Mouse (Mus musculus) embryonic facial prominence, embryonic 11.5 days (tissue): ENCODE measurements at regions not wholly inside any gene's neighbourhood (a gene's known extent, or its start where the extent isn't known, plus 50 kb on each side); places are given as distances from the start of the nearest gene placed in this dataset.

Source experiments
- ATAC-seq: fragments of 200-750 bp; cut with Nextera tagmentation; replicated peaks from 2 replicates; pipeline ENCODE4 v1.8.0; 2017; ENCODE audit warnings: low read depth; ENCODE audit not compliant: insufficient number of reproducible peaks, low FRiP score, low TSS enrichment
- DNase-seq: peaks from one replicate; pipeline ENCODE4 v3.0.0-alpha.2; 2015; ENCODE audit warnings: low spot score
- H3K27ac ChIP-seq: fragments of 300-500 bp; sonication (generic); replicated peaks from 2 replicates; pipeline ENCODE4 v1.5.1; 2014; ENCODE audit warnings: mild to moderate bottlenecking, low read depth, low read length, control low read depth
- H3K27me3 ChIP-seq: fragments of 300-500 bp; sonication (generic); 2 replicates; pipeline ENCODE4 v1.6.1; 2014; ENCODE audit warnings: mild to moderate bottlenecking, low read length, moderate library complexity, mixed read lengths; ENCODE audit not compliant: control insufficient read depth, insufficient read depth
- H3K36me3 ChIP-seq: fragments of 300-500 bp; sonication (generic); replicated peaks from 2 replicates; pipeline ENCODE4 v1.6.1; 2014; ENCODE audit warnings: low read depth, mild to moderate bottlenecking, low read length, moderate library complexity, mixed read lengths; ENCODE audit not compliant: control insufficient read depth, insufficient read depth
- H3K4me1 ChIP-seq: fragments of 300-500 bp; sonication (generic); 2 replicates; pipeline ENCODE4 v1.6.1; 2014; ENCODE audit warnings: low read length, mixed read lengths; ENCODE audit not compliant: control insufficient read depth, insufficient read depth
- H3K4me2 ChIP-seq: fragments of 300-500 bp; sonication (generic); 2 replicates; pipeline ENCODE4 v1.6.1; 2014; ENCODE audit warnings: low read depth, mild to moderate bottlenecking, control low read depth, low read length, moderate library complexity
- H3K4me3 ChIP-seq: fragments of 300-500 bp; sonication (generic); 2 replicates; pipeline ENCODE4 v1.5.1; 2014; ENCODE audit warnings: low read depth, low read length, control low read depth
- H3K9ac ChIP-seq: fragments of 300-500 bp; sonication (generic); replicated peaks from 2 replicates; pipeline ENCODE4 v1.6.1; 2014; ENCODE audit warnings: mild to moderate bottlenecking, control low read depth, low read length
- H3K9me3 ChIP-seq: fragments of 300-500 bp; sonication (generic); replicated peaks from 2 replicates; pipeline ENCODE4 v1.6.1; 2016; ENCODE audit warnings: mild to moderate bottlenecking, low read length, inconsistent platforms, mixed read lengths; ENCODE audit not compliant: control insufficient read depth
- WGBS: fragments of 180-500 bp; shearing (Covaris S2); extraction: QIAGEN DNeasy Blood & Tissue Kit; methylation state at CpG from one replicate; pipeline ENCODE4 v1.1.7; 2014; 5-methylcytosine and 5-hydroxymethylcytosine counted together

GRCm38 (mm10) chr17:14610791-14611522 lies 83.1 kb downstream of the Thbs2 start:
- Histone ChIP-seq H3K4me2 (no peak overlapping the region), H3K9ac (no peak overlapping the region), H3K27ac (no peak overlapping the region), H3K27me3 (no peaks in the 10 kb centered on the region), H3K4me1 (no peaks in the 10 kb centered on the region), H3K9me3 (no peaks in the 10 kb centered on the region), H3K36me3 (no peaks in the 10 kb centered on the region), H3K4me3 (no peak overlapping the region)
- WGBS: 79% methylated on average over 4 of the region's 4 CpGs
- ATAC-seq (no peak), DNase-seq (no peak)

GRCm38 (mm10) chr17:14608845-14609244 lies 85.2 kb downstream of the Thbs2 start:
- H3K4me3 ChIP-seq: no peak overlapping the region
- no peaks in the 10 kb centered on the region for H3K4me1 ChIP-seq
- H3K9ac ChIP-seq: no peak overlapping the region
- DNase-seq (no peak), ATAC-seq (no peak)
- 81% methylated on average over 4 of the region's 4 CpGs for WGBS
- H3K27ac ChIP-seq: no peak overlapping the region
- no peaks in the 10 kb centered on the region for H3K9me3 ChIP-seq
- no peak overlapping the region for H3K4me2 ChIP-seq
- no peaks in the 10 kb centered on the region for H3K27me3 ChIP-seq
- H3K36me3 ChIP-seq: no peaks in the 10 kb centered on the region

- H3K9me3 ChIP-seq: no peaks in the 10 kb centered on the region
Measured at GRCm38 (mm10) chr17:14606356-14606989, 87.6 kb downstream of the Thbs2 start.

GRCm38 (mm10) chr17:14599681-14600080 lies 94.4 kb downstream of the Thbs2 start:
- no peak overlapping the region for H3K4me3 ChIP-seq
- no peaks in the 10 kb centered on the region for H3K36me3 ChIP-seq
- 51% methylated on average over 10 of the region's 10 CpGs for WGBS
- no peaks in the 10 kb centered on the region for H3K27me3 ChIP-seq
- no peak overlapping the region for H3K9ac ChIP-seq
- H3K27ac ChIP-seq: no peak overlapping the region
- no peak overlapping the region for H3K4me2 ChIP-seq
- no peak for DNase-seq
- no peaks in the 10 kb centered on the region for H3K9me3 ChIP-seq
- no peak for ATAC-seq
- H3K4me1 ChIP-seq: no peaks in the 10 kb centered on the region

More at GRCm38 (mm10) chr17:14606356-14606989, 87.6 kb downstream of the Thbs2 start:
- WGBS: 67% methylated on average over 5 of the region's 5 CpGs
- no peak overlapping the region for H3K4me3 ChIP-seq
- no peak overlapping the region for H3K9ac ChIP-seq
- H3K27me3 ChIP-seq: no peaks in the 10 kb centered on the region
- DNase-seq: no peak
- ATAC-seq: no peak
- H3K4me1 ChIP-seq: no peaks in the 10 kb centered on the region
- no peak overlapping the region for H3K4me2 ChIP-seq
- no peaks in the 10 kb centered on the region for H3K36me3 ChIP-seq
- H3K27ac ChIP-seq: no peak overlapping the region

- no peaks in the 10 kb centered on the region for H3K4me1 ChIP-seq
- no peak overlapping the region for H3K9ac ChIP-seq
- WGBS: 91% methylated on average over 7 of the region's 7 CpGs
- no peak for DNase-seq
- H3K27me3 ChIP-seq: no peaks in the 10 kb centered on the region
- no peaks in the 10 kb centered on the region for H3K9me3 ChIP-seq
- H3K27ac ChIP-seq: no peak overlapping the region
- H3K4me3 ChIP-seq: no peak overlapping the region
- H3K36me3 ChIP-seq: no peaks in the 10 kb centered on the region
- H3K4me2 ChIP-seq: no peak overlapping the region
- ATAC-seq: no peak
Measured at GRCm38 (mm10) chr17:14596470-14596869, 97.6 kb downstream of the Thbs2 start.

- H3K27ac ChIP-seq: no peak overlapping the region
- H3K9me3 ChIP-seq: no peaks in the 10 kb centered on the region
- no peaks in the 10 kb centered on the region for H3K36me3 ChIP-seq
- no peak overlapping the region for H3K4me3 ChIP-seq
- H3K4me1 ChIP-seq: no peaks in the 10 kb centered on the region
- 82% methylated on average over 7 of the region's 7 CpGs for WGBS
- no peak for DNase-seq
- H3K27me3 ChIP-seq: no peaks in the 10 kb centered on the region
- H3K9ac ChIP-seq: no peak overlapping the region
- ATAC-seq: no peak
- no peak overlapping the region for H3K4me2 ChIP-seq
Measured at GRCm38 (mm10) chr17:14595525-14595924, 98.5 kb downstream of the Thbs2 start.

GRCm38 (mm10) chr17:14588086-14588817 lies 105.8 kb downstream of the Thbs2 start:
- Histone ChIP-seq H3K27ac (no peak overlapping the region), H3K36me3 (no peaks in the 10 kb centered on the region)

GRCm38 (mm10) chr17:14579671-14580070 lies 114.4 kb downstream of the Thbs2 start:
- Histone ChIP-seq H3K4me2 (no peak overlapping the region), H3K27me3 (no peaks in the 10 kb centered on the region), H3K4me3 (no peak overlapping the region), H3K36me3 (no peaks in the 10 kb centered on the region), H3K4me1 (no peaks in the 10 kb centered on the region), H3K9ac (no peak overlapping the region), H3K9me3 (no peaks in the 10 kb centered on the region), H3K27ac (no peak overlapping the region)
- WGBS: 87% methylated on average over 3 of the region's 3 CpGs
- DNase-seq (no peak), ATAC-seq (no peak)

More at GRCm38 (mm10) chr17:14588086-14588817, 105.8 kb downstream of the Thbs2 start:
- H3K27me3 ChIP-seq: no peaks in the 10 kb centered on the region
- ATAC-seq (no peak), DNase-seq (no peak)
- H3K9me3 ChIP-seq: no peaks in the 10 kb centered on the region
- 88% methylated on average over 12 of the region's 12 CpGs for WGBS
- H3K4me3 ChIP-seq: no peak overlapping the region
- no peaks in the 10 kb centered on the region for H3K4me1 ChIP-seq
- no peak overlapping the region for H3K4me2 ChIP-seq
- H3K9ac ChIP-seq: no peak overlapping the region
